Mouse (Mus musculus): Measurements from ENCODE around the gene Smn1. TPM values are rescaled to one million over a fixed set of nuclear protein-coding genes. Genes with fewer than 3 reads are reported as not detected.
"Not testable (repeated sequence)": the region's sequence is repeated elsewhere in the genome, so short reads cannot be mapped to it uniquely, and the experiment has no call there.

Gene Smn1
- polyA plus RNA-seq, 1 experiment from 2014 or later, result 41.7 TPM

DNA sequence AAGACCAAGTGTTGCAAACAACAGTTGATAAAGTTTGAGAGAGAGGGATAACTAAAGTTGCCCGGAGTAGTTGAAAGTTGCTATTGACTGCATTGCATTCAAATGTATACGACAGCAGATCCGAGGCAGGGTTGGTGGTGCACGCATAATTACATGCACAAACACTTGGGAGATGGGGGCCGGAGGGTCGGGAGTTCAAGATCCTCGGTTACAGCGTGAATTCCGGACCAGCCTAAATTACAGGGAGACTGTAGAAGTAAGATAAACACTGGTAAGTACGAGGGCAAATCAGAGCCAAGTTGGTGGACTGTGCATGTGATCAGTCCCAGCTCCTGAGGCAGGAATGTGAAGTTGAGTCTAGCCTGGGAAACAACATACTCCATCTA is 599 bp downstream of the Smn1 start:
- Histone ChIP-seq H3K4me3 (ENCODE audit: low read depth, low read length) (peak overlapping the region; percentile 97), H3K27me3 (ENCODE audit: control insufficient read depth, insufficient read depth, low read length) (no peaks in the 10 kb centered on the region), H3K36me3 (ENCODE audit: control insufficient read depth, insufficient read depth, low read length) (peaks cover 16% of the 10 kb centered on the region; the same call in 1 of the 2 replicates), H3K4me1 (ENCODE audit: control insufficient read depth, insufficient read depth, low read length) (peaks cover 8% of the 10 kb centered on the region), H3K9me3 (replicated peaks; ENCODE audit: control insufficient read depth, low read length) (no peaks in the 10 kb centered on the region), H3K4me2 (peak overlapping the region; percentile 90), H3K27ac (ENCODE audit: low read depth, low read length) (no peak overlapping the region), H3K9ac (ENCODE audit: low read depth, low read length) (peak overlapping the region; percentile 88)
- WGBS (ENCODE audit: insufficient replicate concordance), result 4% methylated on average over 10 of the region's 10 CpGs
- no peak for ATAC-seq (replicated peaks; ENCODE audit: insufficient number of reproducible peaks, low FRiP score, low TSS enrichment)

DNA sequence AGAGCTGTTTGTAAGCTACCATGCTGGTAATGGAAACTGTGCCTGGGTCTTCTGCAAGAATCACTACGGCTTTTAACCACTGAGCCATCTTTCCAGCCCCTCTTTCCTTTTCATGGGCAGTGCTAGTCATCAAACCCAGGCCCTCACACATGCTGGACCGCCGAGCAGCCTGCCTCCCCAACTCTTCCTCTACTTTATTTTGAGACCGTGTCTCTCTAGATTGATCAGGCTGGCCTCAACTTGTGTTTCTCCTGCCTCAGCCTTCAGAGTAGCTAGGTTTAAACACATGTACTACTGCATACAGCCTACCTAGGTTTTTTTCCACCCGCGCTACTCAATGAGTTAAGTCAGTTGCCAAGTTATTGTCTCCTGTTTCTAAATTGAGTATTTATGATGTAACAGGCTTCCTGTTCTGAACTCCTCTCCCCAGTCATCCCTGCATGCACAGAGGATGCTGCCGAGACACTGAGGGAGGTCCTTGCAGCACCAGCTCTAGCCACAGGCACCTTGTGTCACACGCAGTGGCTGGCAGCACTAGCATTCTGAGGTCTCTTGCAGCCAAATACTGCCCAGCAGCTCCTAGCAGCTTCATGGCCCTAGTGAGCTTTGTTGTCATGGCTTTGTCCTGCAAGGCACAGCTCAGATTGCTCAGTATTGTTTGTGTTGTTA is 17.1 kb downstream of the Smn1 start:
- ATAC-seq (replicated peaks; ENCODE audit: insufficient number of reproducible peaks, low FRiP score, low TSS enrichment), result no peak
- no peaks in the 10 kb centered on the region for H3K27me3 ChIP-seq (ENCODE audit: control insufficient read depth, insufficient read depth, low read length)
- H3K4me1 ChIP-seq (ENCODE audit: control insufficient read depth, insufficient read depth, low read length), result no peaks in the 10 kb centered on the region
- H3K9me3 ChIP-seq (replicated peaks; ENCODE audit: control insufficient read depth, low read length), result no peaks in the 10 kb centered on the region
- H3K4me2 ChIP-seq, result no peak overlapping the region
- no peak overlapping the region for H3K4me3 ChIP-seq (ENCODE audit: low read depth, low read length)
- H3K27ac ChIP-seq (ENCODE audit: low read depth, low read length), result no peak overlapping the region
- H3K36me3 ChIP-seq (ENCODE audit: control insufficient read depth, insufficient read depth, low read length), result peaks cover 10% of the 10 kb centered on the region
- H3K9ac ChIP-seq (ENCODE audit: low read depth, low read length), result no peak overlapping the region
- WGBS (ENCODE audit: insufficient replicate concordance), result 75% methylated on average over 8 of the region's 8 CpGs

DNA sequence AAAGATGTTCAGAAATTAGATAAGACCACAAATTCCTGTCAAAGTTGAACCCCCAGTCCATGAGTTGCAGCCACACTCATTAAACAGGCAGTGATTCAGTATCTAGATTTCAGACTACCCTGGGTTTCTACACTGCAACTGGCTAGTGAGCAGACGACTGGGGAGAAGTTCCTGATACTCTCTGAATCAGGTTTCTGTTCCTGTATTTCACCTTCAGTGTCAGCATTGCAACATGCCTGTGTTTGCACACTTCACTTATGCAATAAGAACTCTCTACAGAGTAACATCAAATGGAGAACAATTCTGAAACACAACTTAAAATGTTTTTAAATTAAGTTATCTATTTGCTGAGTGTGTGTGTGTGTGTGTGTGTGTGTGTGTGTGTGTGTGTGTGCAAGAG is 28.0 kb downstream of the Smn1 start:
- WGBS (ENCODE audit: insufficient replicate concordance), result 53% methylated on average over 1 of the region's 1 CpGs
- Histone ChIP-seq H3K4me3 (ENCODE audit: low read depth, low read length) (no peak overlapping the region), H3K4me2 (no peak overlapping the region), H3K4me1 (ENCODE audit: control insufficient read depth, insufficient read depth, low read length) (no peaks in the 10 kb centered on the region), H3K36me3 (ENCODE audit: control insufficient read depth, insufficient read depth, low read length) (no peaks in the 10 kb centered on the region), H3K27me3 (ENCODE audit: control insufficient read depth, insufficient read depth, low read length) (no peaks in the 10 kb centered on the region), H3K9ac (ENCODE audit: low read depth, low read length) (no peak overlapping the region), H3K27ac (ENCODE audit: low read depth, low read length) (no peak overlapping the region), H3K9me3 (replicated peaks; ENCODE audit: control insufficient read depth, low read length) (no peaks in the 10 kb centered on the region)
- ATAC-seq (replicated peaks; ENCODE audit: insufficient number of reproducible peaks, low FRiP score, low TSS enrichment), result no peak

DNA sequence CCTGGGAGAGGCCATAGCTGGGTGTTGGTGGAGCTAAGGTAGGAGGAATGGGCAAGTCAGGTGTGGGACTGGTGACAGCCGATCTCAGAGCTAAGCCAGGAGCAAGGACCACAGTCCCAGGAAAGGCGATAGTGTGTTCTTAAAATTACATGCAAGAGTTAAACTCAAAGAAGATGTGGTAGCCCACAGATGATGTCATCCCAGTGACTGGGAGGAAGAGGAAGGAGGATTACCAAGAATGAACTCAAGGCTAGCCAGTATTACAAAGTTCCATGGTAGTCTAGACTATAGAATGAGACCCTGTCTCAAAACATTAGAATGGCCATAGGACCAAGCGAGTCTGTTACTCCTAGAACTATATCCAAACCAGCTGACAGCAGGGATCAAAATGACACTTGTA is 32.0 kb downstream of the Smn1 start:
- ATAC-seq (replicated peaks; ENCODE audit: insufficient number of reproducible peaks, low FRiP score, low TSS enrichment), result no peak
- 74% methylated on average over 3 of the region's 3 CpGs for WGBS (ENCODE audit: insufficient replicate concordance)

DNA sequence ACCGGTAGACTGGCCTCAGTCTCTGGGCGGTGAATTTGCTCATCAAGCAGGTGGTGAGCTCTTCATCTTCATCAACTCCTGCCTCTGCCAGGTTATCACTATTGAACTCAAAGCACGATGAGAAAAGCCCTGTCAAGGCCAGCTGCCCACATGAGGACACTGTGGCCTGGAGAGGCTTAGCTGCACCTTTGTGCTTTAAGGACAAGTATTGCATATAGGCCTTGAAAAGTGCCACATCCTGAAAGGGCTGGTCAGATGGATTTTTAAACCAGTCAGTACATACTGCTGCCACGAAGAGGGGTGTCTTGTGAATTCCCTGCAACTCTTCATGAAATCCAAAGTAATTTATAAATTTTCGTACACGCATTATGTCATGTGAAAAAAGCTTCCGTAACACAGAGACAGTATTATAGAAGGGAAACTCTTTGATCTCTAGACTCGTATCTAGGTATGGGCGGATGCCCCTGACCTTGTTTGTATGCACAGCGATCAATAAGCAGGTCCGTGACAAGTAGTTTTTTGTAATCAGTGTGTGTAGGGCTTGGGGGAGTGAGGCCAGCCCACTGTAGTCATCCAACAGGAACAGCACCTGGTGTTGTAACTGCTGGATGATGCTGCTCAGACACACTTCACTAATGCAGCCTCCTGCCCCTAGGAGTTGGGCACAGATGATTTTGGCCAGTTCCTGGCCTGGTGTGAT is 36.7 kb downstream of the Smn1 start:
- H3K27ac ChIP-seq (ENCODE audit: low read depth, low read length); H3K4me2 ChIP-seq; H3K9ac ChIP-seq (ENCODE audit: low read depth, low read length); ATAC-seq (replicated peaks; ENCODE audit: insufficient number of reproducible peaks, low FRiP score, low TSS enrichment); H3K9me3 ChIP-seq (replicated peaks; ENCODE audit: control insufficient read depth, low read length); H3K27me3 ChIP-seq (ENCODE audit: control insufficient read depth, insufficient read depth, low read length); H3K36me3 ChIP-seq (ENCODE audit: control insufficient read depth, insufficient read depth, low read length); H3K4me1 ChIP-seq (ENCODE audit: control insufficient read depth, insufficient read depth, low read length); H3K4me3 ChIP-seq (ENCODE audit: low read depth, low read length): not testable (repeated sequence)
- 81% methylated on average over 11 of the region's 11 CpGs for WGBS (ENCODE audit: insufficient replicate concordance)

More for the DNA sequence above, 32.0 kb downstream of the Smn1 start:
- H3K4me2 ChIP-seq, result no peak overlapping the region
- H3K27ac ChIP-seq (ENCODE audit: low read depth, low read length), result no peak overlapping the region
- no peak overlapping the region for H3K9ac ChIP-seq (ENCODE audit: low read depth, low read length)
- no peaks in the 10 kb centered on the region for H3K9me3 ChIP-seq (replicated peaks; ENCODE audit: control insufficient read depth, low read length)
- H3K36me3 ChIP-seq (ENCODE audit: control insufficient read depth, insufficient read depth, low read length), result no peaks in the 10 kb centered on the region
- no peak overlapping the region for H3K4me3 ChIP-seq (ENCODE audit: low read depth, low read length)
- H3K27me3 ChIP-seq (ENCODE audit: control insufficient read depth, insufficient read depth, low read length), result no peaks in the 10 kb centered on the region
- no peaks in the 10 kb centered on the region for H3K4me1 ChIP-seq (ENCODE audit: control insufficient read depth, insufficient read depth, low read length)

DNA sequence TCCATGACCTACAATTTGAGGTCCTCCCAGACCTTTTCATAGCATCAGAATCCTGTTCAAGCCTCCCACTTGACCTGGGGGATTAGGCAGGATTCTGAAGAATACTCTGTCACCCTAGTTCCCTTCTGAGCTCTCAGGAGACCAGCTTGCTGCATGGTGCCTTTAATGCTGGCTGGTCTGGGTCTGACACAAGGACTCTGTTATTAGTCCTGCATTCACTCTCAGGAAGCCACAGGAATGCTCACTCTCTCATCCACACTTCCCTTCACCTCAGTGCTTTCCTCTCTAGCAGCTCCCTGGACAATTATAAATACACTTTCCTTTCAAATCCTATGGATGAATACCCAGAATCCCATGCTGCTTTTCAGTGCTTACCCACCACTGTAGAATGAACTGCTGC is 37.8 kb downstream of the Smn1 start:
- not testable (repeated sequence) for H3K9ac ChIP-seq (ENCODE audit: low read depth, low read length); H3K4me3 ChIP-seq (ENCODE audit: low read depth, low read length); H3K4me2 ChIP-seq; H3K27me3 ChIP-seq (ENCODE audit: control insufficient read depth, insufficient read depth, low read length); H3K9me3 ChIP-seq (replicated peaks; ENCODE audit: control insufficient read depth, low read length); ATAC-seq (replicated peaks; ENCODE audit: insufficient number of reproducible peaks, low FRiP score, low TSS enrichment); H3K4me1 ChIP-seq (ENCODE audit: control insufficient read depth, insufficient read depth, low read length); H3K36me3 ChIP-seq (ENCODE audit: control insufficient read depth, insufficient read depth, low read length); H3K27ac ChIP-seq (ENCODE audit: low read depth, low read length)

DNA sequence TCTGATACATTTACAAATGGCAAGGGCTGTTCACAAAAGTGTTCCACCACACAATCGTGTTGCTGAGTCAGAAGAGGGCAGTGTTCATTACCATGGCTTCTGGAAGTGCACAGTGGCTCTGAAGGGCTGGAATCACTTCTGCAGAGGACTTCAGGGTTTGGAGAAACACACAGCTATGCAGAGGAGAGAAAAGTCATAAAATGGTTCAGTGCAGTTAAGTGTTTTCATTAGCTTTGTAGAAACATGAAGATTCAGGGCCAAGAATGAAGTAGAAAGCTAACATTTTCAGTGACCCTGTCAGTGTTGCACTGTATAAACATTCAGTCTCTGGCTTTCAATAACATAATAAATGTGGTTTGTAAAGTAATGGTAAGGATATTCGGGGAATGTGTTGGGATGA is 41.7 kb downstream of the Smn1 start:
- ATAC-seq (replicated peaks; ENCODE audit: insufficient number of reproducible peaks, low FRiP score, low TSS enrichment); H3K4me2 ChIP-seq; H3K27me3 ChIP-seq (ENCODE audit: control insufficient read depth, insufficient read depth, low read length); H3K4me3 ChIP-seq (ENCODE audit: low read depth, low read length); H3K36me3 ChIP-seq (ENCODE audit: control insufficient read depth, insufficient read depth, low read length); H3K27ac ChIP-seq (ENCODE audit: low read depth, low read length); H3K9me3 ChIP-seq (replicated peaks; ENCODE audit: control insufficient read depth, low read length); H3K4me1 ChIP-seq (ENCODE audit: control insufficient read depth, insufficient read depth, low read length); H3K9ac ChIP-seq (ENCODE audit: low read depth, low read length): not testable (repeated sequence)
- WGBS (ENCODE audit: insufficient replicate concordance), result 60% methylated on average over 2 of the region's 2 CpGs

DNA sequence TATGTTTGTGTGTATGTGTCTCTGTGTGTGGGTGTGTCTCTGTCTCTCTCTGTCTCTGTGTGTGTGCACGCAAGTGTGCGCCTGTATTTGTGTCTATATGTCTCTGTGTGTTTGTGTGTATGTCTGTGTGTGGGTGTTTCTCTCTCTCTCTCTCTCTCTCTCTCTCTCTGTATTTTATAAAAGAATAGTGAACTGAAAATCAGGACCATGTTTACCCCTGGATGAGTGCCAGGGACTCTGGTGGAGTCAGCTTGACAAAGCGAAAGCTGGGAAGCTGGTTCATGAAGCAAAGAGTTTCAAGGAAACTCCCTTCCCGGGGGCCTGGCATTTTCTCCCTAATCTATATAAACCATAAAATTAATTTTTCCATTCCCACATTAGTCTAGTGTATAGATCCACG is 49.7 kb downstream of the Smn1 start:
- H3K27me3 ChIP-seq (ENCODE audit: control insufficient read depth, insufficient read depth, low read length), result not testable (repeated sequence)
- 89% methylated on average over 4 of the region's 5 CpGs for WGBS (ENCODE audit: insufficient replicate concordance)

DNA sequence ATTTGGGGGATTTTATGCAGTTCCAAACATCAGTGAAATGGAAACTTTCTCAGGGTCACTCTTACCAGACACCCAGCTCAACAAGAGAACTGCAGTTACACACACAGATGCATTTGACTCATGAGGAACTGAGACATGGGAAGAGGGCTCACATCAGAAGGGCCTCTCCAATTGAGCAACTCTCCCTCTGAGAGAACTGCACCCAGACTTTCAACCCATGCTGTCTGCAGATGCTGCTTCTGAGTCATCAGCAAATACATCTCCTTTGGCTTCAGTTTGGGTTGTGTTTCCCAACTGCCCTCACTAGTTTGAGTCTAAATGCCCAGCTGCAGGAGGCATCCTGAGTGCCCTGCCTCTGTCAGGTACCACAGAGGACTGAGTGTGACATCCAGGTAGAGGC is 58.5 kb downstream of the Smn1 start:
- H3K36me3 ChIP-seq (ENCODE audit: control insufficient read depth, insufficient read depth, low read length); H3K27me3 ChIP-seq (ENCODE audit: control insufficient read depth, insufficient read depth, low read length); ATAC-seq (replicated peaks; ENCODE audit: insufficient number of reproducible peaks, low FRiP score, low TSS enrichment); H3K9ac ChIP-seq (ENCODE audit: low read depth, low read length); H3K4me3 ChIP-seq (ENCODE audit: low read depth, low read length); H3K9me3 ChIP-seq (replicated peaks; ENCODE audit: control insufficient read depth, low read length); H3K4me1 ChIP-seq (ENCODE audit: control insufficient read depth, insufficient read depth, low read length); H3K4me2 ChIP-seq; H3K27ac ChIP-seq (ENCODE audit: low read depth, low read length): not testable (repeated sequence)

More for the DNA sequence above, 49.7 kb downstream of the Smn1 start:
- H3K9me3 ChIP-seq (replicated peaks; ENCODE audit: control insufficient read depth, low read length); H3K27ac ChIP-seq (ENCODE audit: low read depth, low read length); H3K9ac ChIP-seq (ENCODE audit: low read depth, low read length); H3K36me3 ChIP-seq (ENCODE audit: control insufficient read depth, insufficient read depth, low read length); H3K4me2 ChIP-seq; H3K4me3 ChIP-seq (ENCODE audit: low read depth, low read length); H3K4me1 ChIP-seq (ENCODE audit: control insufficient read depth, insufficient read depth, low read length); ATAC-seq (replicated peaks; ENCODE audit: insufficient number of reproducible peaks, low FRiP score, low TSS enrichment): not testable (repeated sequence)
